13 mouse cellular contexts compared by ENCODE assay signal in genomic region chr8:109586972-109587504, GRCm38 (mm10). TPM values are rescaled to one million over a fixed set of nuclear protein-coding genes. Genes with fewer than 3 reads are reported as not detected.
DNase-seq lines count a peak whose midpoint lies in the region; ATAC-seq and TF ChIP-seq lines count a peak whose summit lies in the region.
"Had no signal": no experiment of that assay in that cellular context is flagged by ENCODE, and none has a peak within 500 bp of the region (broad histone marks: within the 10 kb centered on the region; RNA-seq: fewer than 3 reads in every experiment).

No protein-coding gene starts in this region.

- no peaks in the 10 kb centered on the region for H3K9me3 ChIP-seq in liver, embryonic 14.5 days (ENCODE audit: control insufficient read depth, low read length)
- no peaks in the 10 kb centered on the region for H3K9me3 ChIP-seq in midbrain, postnatal 0 days (ENCODE audit: low read length)
- H3K9me3 ChIP-seq: midbrain, embryonic 10.5 days had no signal

- H3K4me1 ChIP-seq in liver, embryonic 14.5 days (replicated peaks; ENCODE audit: control insufficient read depth in 2 of 2, insufficient read depth in 2 of 2, low read length in 1 of 2): peaks cover 0 to 4% of the 10 kb centered on the region in 2 experiments; a peak in 2 of 4 replicates
- no peaks in the 10 kb centered on the region for H3K4me1 ChIP-seq in midbrain, postnatal 0 days (ENCODE audit: insufficient read depth, low read length)
- H3K4me1 ChIP-seq: midbrain, embryonic 10.5 days; neural tube, embryonic 13.5 days had no signal

- H3K4me2 ChIP-seq in liver, embryonic 14.5 days (ENCODE audit: low read depth): no peak overlapping the region
- H3K4me2 ChIP-seq in midbrain, postnatal 0 days (ENCODE audit: low read depth, low read length, poor library complexity, severe bottlenecking): no peak overlapping the region
- H3K4me2 ChIP-seq: neural tube, embryonic 13.5 days had no signal

- TF ChIP-seq CTCF in liver, embryonic 14.5 days (IDR thresholded peaks at IDR 0.05; ENCODE audit: low read depth): no peak
- TF ChIP-seq CTCF in midbrain, postnatal 0 days (IDR thresholded peaks at IDR 0.05): no peak

- no peak overlapping the region for H3K9ac ChIP-seq in liver, embryonic 14.5 days (replicated peaks)
- no peak overlapping the region for H3K9ac ChIP-seq in midbrain, postnatal 0 days (replicated peaks; ENCODE audit: low read length, poor library complexity, severe bottlenecking)
- H3K9ac ChIP-seq: neural tube, embryonic 13.5 days had no signal

- peak; percentile 50; the same call in 1 of the 2 replicates for ATAC-seq in liver, embryonic 14.5 days (ENCODE audit: insufficient read depth)
- ATAC-seq in midbrain, postnatal 0 days (ENCODE audit: low FRiP score): no peak

- no peak for TF ChIP-seq EP300 in liver, embryonic 14.5 days (IDR thresholded peaks at IDR 0.05; ENCODE audit: low read depth)

- DNase-seq in urinary bladder, adult 18-20 months (ENCODE audit: low spot score in 2 of 2): peak; percentile 65 to 69
- DNase-seq in urinary bladder, postnatal 10 days (ENCODE audit: low spot score): no peak
- DNase-seq in liver, embryonic 14.5 days (ENCODE audit: low read depth in 3 of 3, low spot score in 3 of 3): no peak
- DNase-seq in mesoderm, embryonic 11.5 days (ENCODE audit: low read depth, low spot score): peak; percentile 8
- DNase-seq in Muller cell, postnatal 12 days (ENCODE audit: inconsistent ontology term): no peak
- DNase-seq in cerebellum, postnatal 25 days: no peak
- DNase-seq in layer of hippocampus, adult 18-20 months (ENCODE audit: low spot score in 2 of 2): no peak
- DNase-seq in midbrain, postnatal 0 days (ENCODE audit: low spot score): no peak
- DNase-seq: heart, adult 11 months had no signal

- WGBS in liver, embryonic 14.5 days (ENCODE audit: insufficient replicate concordance): 48% methylated on average over 7 of the region's 7 CpGs
- 72% methylated on average over 7 of the region's 7 CpGs for whole genome bisulfite sequencing in midbrain, postnatal 0 days

- no peaks in the 10 kb centered on the region for H3K36me3 ChIP-seq in liver, embryonic 14.5 days (replicated peaks; ENCODE audit: control insufficient read depth, insufficient read depth, low read depth)
- 0 out of 2 replicates have a peak, but pooled peaks cover 2% of the 10 kb centered on the region for H3K36me3 ChIP-seq in midbrain, postnatal 0 days (ENCODE audit: insufficient read depth, low read length)

- H3K4me3 ChIP-seq in liver, embryonic 14.5 days (ENCODE audit: insufficient read depth in 1 of 2, low read depth in 2 of 2, low read length in 2 of 2): no peak overlapping the region
- no peak overlapping the region for H3K4me3 ChIP-seq in midbrain, postnatal 0 days (ENCODE audit: low read depth, low read length)
- H3K4me3 ChIP-seq: midbrain, embryonic 10.5 days; neural tube, embryonic 13.5 days had no signal

- no peaks in the 10 kb centered on the region for H3K27me3 ChIP-seq in liver, embryonic 14.5 days (ENCODE audit: control insufficient read depth, insufficient read depth, low read length)
- H3K27me3 ChIP-seq in midbrain, postnatal 0 days (ENCODE audit: insufficient read depth, low read length): no peaks in the 10 kb centered on the region
- H3K27me3 ChIP-seq: neural tube, embryonic 13.5 days had no signal

- H3K27ac ChIP-seq in liver, embryonic 14.5 days: no peak overlapping the region
- no peak overlapping the region for H3K27ac ChIP-seq in midbrain, postnatal 0 days (ENCODE audit: low read depth, low read length)
- H3K27ac ChIP-seq: midbrain, embryonic 10.5 days; neural tube, embryonic 13.5 days had no signal

RNA-seq across cellular contexts. Expression of gene Hp, which starts 8.1 kb away (rescaled TPM):
- 21.8 and 31.9 TPM in 2 replicates for polyA plus RNA-seq in liver, embryonic 14.5 days (2012; rRNA removed)
- polyA plus RNA-seq in liver, embryonic 14.5 days (2014; fragmentation: Nextera tagmentation; extraction: Ambion mirVana): 27.8 and 50.8 TPM in 2 replicates
- not detected for total RNA-seq in layer of hippocampus, adult 18-20 months (2021)
- 1.6 TPM in 1 of 2 replicates, not detected in the other for total RNA-seq in midbrain, postnatal 0 days (2014; rRNA removed)
- polyA plus RNA-seq in midbrain, postnatal 0 days (2015; fragmentation: Nextera tagmentation; extraction: Ambion mirVana): 0.12 and 0.26 TPM in 2 replicates
- total RNA-seq: CH12.LX; layer of hippocampus, postnatal 25 days had no signal

RNA-seq across cellular contexts. Expression of gene Txnl4b, which starts 21.3 kb away (rescaled TPM):
- polyA plus RNA-seq in liver, embryonic 14.5 days (2012; rRNA removed): 2.2 TPM in 2 replicates
- 10.0 and 12.8 TPM in 2 replicates for polyA plus RNA-seq in liver, embryonic 14.5 days (2014; fragmentation: Nextera tagmentation; extraction: Ambion mirVana)
- 10 to 100 TPM; 16.4 to 16.7 TPM for total RNA-seq in layer of hippocampus, adult 18-20 months (2021)
- total RNA-seq in midbrain, postnatal 0 days (2014; rRNA removed): 10.0 and 14.3 TPM in 2 replicates
- polyA plus RNA-seq in midbrain, postnatal 0 days (2015; fragmentation: Nextera tagmentation; extraction: Ambion mirVana): 33.5 TPM in 2 replicates

RNA-seq across cellular contexts. Expression of gene Dhx38, which starts 21.4 kb away (rescaled TPM):
- polyA plus RNA-seq in liver, embryonic 14.5 days (2012; rRNA removed): 7.9 and 8.6 TPM in 2 replicates
- 8.2 TPM in 2 replicates for polyA plus RNA-seq in liver, embryonic 14.5 days (2014; fragmentation: Nextera tagmentation; extraction: Ambion mirVana)
- 10 to 100 TPM; 26.0 to 27.0 TPM for total RNA-seq in layer of hippocampus, adult 18-20 months (2021)
- 24.3 and 25.2 TPM in 2 replicates for total RNA-seq in midbrain, postnatal 0 days (2014; rRNA removed)
- 13.4 and 13.5 TPM in 2 replicates for polyA plus RNA-seq in midbrain, postnatal 0 days (2015; fragmentation: Nextera tagmentation; extraction: Ambion mirVana)

RNA-seq across cellular contexts. Expression of gene Dhodh, which starts 21.4 kb away (rescaled TPM):
- polyA plus RNA-seq in liver, embryonic 14.5 days (2012; rRNA removed): 12.5 and 14.8 TPM in 2 replicates
- 15.3 and 19.0 TPM in 2 replicates for polyA plus RNA-seq in liver, embryonic 14.5 days (2014; fragmentation: Nextera tagmentation; extraction: Ambion mirVana)
- 10 to 100 TPM; 22.7 to 26.4 TPM for total RNA-seq in layer of hippocampus, adult 18-20 months (2021)
- total RNA-seq in midbrain, postnatal 0 days (2014; rRNA removed): 15.0 and 23.9 TPM in 2 replicates
- 23.7 and 24.7 TPM in 2 replicates for polyA plus RNA-seq in midbrain, postnatal 0 days (2015; fragmentation: Nextera tagmentation; extraction: Ambion mirVana)

RNA-seq across cellular contexts. Expression of gene Pkd1l3, which starts 27.3 kb away (rescaled TPM):
- 0.76 and 0.88 TPM in 2 replicates for polyA plus RNA-seq in liver, embryonic 14.5 days (2012; rRNA removed)
- polyA plus RNA-seq in liver, embryonic 14.5 days (2014; fragmentation: Nextera tagmentation; extraction: Ambion mirVana): 0.37 and 0.71 TPM in 2 replicates
- total RNA-seq in layer of hippocampus, adult 18-20 months (2021): 1 to 10 TPM; 2.0 to 3.1 TPM
- total RNA-seq in midbrain, postnatal 0 days (2014; rRNA removed): 0.22 and 0.33 TPM in 2 replicates
- 0.07 and 0.16 TPM in 2 replicates for polyA plus RNA-seq in midbrain, postnatal 0 days (2015; fragmentation: Nextera tagmentation; extraction: Ambion mirVana)
- polyA plus RNA-seq: neural tube, embryonic 13.5 days had no signal

Comparison
In these comparisons a context has a peak if more than half of its experiments do, and no peak if none do; other contexts are left out.
1. DNase-seq: peak in urinary bladder, adult 18-20 months (2 of 2) and mesoderm, embryonic 11.5 days (single experiment); none in urinary bladder, postnatal 10 days (single experiment), liver, embryonic 14.5 days (0 of 3), Muller cell, postnatal 12 days (single experiment), cerebellum, postnatal 25 days (0 of 2), layer of hippocampus, adult 18-20 months (0 of 2) and midbrain, postnatal 0 days (single experiment).